Mouse (Mus musculus): ENCODE results near the gene Helz.

Helz gene

DNA sequence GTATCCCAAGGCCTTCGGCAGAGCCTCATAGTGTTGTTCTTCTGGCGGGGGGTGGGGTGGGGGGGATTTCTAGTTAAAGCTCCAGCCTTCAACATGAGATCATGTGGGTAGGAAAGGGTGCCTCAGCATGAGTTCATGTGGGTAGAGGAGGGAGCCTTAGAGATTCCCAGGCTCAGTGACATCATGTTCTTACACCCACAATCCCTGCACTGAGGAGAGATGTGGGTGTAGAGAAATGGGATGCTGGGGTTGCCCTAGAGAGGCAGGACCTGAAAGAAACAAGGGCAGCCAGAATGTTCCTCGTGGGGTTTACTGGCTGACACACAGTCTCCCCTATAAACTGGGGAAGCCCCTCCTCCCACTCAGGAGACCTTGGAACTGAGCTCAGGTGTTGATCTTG, 162.6 kb downstream of the Helz start:
- no peak for ATAC-seq (ENCODE audit: insufficient number of reproducible peaks, low FRiP score, low TSS enrichment)

DNA sequence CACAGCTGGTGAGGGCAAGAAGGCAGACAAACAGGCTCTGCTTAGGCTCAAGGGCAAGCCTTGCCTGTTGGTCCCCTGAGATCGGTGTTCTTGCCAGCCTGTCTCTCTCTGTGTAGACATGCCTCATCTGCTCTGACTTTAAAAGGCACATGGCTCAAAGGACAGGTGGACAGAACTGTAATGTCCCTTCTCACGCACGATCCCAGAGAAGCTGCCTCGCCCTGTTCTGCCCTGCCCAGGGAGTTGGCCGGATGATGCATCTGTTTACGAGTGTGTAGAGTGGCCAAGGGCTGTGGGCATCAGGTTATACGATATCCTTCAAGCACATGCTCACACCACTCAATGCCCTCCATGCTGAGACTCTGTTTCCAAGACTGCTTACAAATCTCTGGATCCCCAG, 166.6 kb downstream of the Helz start:
- ATAC-seq (ENCODE audit: insufficient number of reproducible peaks, low FRiP score, low TSS enrichment), result no peak

DNA sequence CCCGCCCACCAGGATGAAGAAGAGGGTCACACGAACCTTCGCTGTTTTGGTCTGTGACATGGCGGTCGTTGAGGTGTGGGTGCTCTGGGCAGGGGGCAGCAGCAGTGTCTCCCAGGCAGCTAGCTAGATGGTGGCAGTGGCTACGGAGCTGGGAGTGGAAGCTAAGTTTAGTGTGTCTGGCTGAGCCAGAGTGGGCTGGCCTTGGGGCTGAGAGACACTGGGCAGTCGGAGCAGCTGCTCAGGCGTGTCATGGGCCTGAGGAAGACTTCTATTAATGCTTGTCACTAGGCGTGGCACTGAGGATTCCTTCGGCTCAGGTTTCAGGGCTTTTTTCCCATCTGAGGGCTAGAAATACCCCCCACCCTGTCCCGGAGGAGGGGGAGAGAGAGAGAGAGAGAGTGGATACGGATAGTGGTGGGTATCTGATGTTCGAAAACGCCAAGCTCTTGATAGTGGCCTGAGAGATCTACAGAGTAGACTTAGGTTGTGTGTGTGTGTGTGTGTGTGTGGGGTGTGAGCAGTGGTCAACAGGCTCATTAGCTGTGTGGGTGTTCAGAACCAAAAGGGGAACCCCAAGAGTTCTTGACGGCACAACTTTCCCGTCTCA, 168.7 kb downstream of the Helz start, which contains the start of gene Cacng1:
Gene Cacng1 (minus strand): TSS at position 191 of the 607 bp plus-strand sequence.
- ATAC-seq (ENCODE audit: insufficient number of reproducible peaks, low FRiP score, low TSS enrichment), result no peak

DNA sequence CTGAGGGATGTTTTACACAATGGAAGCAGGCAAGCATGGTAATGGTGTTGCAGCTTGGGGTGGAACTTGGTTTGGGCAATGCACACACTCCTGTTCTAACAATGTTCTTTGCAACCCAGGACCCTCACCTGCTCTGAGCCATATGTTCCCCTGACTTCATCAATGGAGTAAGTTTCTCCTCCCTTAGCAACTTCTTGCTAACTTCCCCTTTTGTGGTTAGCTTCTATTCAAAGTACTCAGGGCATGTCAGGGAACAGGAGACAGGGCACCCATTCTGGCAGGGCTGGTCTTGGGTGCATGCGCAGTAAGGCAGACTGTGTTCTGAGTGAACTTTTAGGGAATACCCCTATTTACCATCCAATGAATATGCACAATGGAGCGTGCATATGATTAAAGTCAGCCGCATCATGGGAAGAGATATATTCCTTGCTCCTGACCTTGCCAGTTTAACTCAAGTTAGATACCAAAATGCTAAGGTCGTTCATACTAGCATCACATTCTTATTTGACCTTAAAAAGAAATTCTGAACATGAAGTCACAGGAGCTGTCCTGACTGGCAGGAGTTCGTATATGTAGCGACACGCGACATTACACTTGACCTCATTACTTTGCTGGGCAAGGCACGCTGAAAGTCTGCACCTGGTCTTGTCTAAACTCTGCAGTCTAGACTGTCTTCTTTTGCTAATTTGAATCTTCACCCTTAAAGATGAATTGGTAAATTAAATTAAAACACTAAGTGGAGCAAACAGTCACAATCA, 172.7 kb downstream of the Helz start:
- ATAC-seq (ENCODE audit: insufficient number of reproducible peaks, low FRiP score, low TSS enrichment), result no peak

DNA sequence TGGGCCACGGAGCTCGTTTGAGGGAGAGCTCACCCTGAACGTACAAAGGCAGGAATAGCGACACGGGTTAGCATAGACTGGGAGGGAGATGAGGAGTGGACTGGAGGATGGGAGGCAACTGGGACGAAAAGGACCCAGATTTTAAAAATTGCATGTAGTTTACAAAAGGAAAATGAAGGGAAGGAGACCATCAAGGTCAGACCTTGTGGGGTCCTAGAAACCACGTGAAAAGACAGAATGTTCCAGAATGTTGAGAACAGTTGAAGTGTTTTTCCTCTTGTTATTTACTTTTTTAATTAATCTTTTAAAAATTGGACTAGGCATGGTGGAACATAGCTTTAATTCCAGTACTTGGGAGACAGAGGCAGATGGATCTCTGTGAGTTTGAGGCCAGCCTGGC, 173.3 kb downstream of the Helz start:
- ATAC-seq (ENCODE audit: insufficient number of reproducible peaks, low FRiP score, low TSS enrichment), result no peak

DNA sequence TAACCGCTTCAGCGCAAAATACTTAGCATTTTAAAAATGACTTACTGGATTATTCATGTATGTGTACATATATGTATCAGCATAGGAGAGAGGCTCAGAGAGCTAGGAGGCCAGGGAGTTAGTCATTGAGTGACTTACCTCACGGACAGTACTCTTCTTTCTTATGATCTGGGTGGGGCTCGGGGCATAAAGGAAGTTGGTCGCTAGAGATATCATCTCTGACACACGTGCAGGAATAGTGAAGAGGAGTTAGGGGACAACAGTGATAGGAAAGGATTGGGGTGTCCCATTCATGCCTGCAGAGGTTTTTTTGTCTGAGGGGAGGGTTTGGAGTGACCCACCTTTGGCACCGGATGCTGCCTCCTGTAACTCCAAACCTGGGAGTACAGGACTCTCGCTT, 176.9 kb downstream of the Helz start:
- no peak for ATAC-seq (ENCODE audit: insufficient number of reproducible peaks, low FRiP score, low TSS enrichment)

DNA sequence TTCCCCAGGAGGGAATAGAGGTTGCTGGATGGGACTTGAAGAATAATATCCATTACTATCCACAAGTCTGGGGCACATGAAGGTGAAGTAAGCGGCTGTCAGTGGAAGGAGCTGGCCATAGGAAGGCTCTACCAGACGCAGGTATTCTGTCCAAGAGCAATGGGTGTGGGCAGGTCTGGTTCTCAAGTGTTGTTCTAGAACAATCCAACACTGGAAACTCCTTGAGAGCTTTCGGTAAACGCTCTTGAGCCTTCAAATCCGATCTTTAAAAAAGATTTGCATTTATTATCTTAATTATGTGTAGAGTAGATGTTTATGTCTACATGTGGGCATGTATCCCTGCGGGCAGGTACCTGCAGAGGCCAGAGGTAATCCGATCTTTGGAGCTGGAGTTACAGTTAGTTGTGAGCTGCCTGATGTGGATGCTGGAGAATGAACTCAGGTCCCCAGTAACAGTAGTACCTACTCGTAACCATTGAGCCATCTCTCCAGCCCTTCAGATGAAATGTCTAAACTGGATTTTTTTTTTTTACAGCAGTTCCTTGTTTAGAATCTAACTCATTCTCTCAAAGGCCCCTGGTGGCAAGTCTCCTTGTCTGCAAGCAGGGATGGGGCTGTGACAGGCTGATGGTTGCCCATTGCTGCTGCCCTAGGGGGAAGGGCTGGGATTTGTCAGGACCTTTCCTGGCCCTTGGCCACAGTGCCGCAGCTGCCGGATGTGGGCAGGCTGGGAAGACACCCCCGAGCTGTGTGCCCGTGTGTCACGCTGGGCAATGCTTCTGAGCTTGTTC, 180.5 kb downstream of the Helz start:
- no peak for ATAC-seq (ENCODE audit: insufficient number of reproducible peaks, low FRiP score, low TSS enrichment)

DNA sequence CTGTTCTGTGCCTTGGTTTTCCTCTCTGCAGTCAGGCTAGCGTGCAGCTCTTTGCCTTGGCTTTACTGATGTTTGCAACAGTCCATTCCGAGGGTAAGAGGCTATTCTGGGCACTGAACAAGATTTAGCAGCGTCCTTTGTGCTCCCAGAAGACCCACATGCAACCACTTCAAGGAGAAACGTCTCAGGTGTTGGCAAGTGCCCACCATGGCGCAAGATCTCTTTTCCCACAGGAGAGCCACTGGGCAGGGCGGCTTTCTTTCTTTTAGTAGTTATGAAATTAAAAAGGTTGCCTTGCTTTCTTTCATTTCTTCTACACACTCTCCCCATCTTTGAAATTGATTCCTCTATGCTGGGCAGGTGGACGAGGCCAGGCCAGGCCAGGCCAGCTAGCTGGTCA, 181.4 kb downstream of the Helz start:
- no peak for ATAC-seq (ENCODE audit: insufficient number of reproducible peaks, low FRiP score, low TSS enrichment)

DNA sequence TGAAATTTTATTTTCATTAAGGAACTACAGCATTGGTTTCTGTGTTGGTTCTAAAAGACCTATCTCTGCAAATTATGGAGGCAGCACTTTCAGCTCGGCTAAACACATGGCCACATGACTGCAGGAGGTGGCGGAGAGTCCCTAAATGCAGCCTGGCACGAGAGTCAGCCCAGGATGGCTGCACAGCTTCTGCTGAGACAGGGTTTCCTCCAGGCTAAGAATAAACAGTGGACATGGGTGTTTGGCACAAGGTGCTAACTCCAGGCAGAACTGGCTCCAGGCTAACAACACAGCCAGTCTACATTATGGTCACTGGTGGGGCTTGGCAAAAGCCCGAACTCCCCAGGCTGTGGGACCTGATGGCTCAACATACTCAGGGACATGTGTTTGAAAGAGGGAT, 183.2 kb downstream of the Helz start:
- peak; percentile 70 for ATAC-seq (ENCODE audit: insufficient number of reproducible peaks, low FRiP score, low TSS enrichment)

DNA sequence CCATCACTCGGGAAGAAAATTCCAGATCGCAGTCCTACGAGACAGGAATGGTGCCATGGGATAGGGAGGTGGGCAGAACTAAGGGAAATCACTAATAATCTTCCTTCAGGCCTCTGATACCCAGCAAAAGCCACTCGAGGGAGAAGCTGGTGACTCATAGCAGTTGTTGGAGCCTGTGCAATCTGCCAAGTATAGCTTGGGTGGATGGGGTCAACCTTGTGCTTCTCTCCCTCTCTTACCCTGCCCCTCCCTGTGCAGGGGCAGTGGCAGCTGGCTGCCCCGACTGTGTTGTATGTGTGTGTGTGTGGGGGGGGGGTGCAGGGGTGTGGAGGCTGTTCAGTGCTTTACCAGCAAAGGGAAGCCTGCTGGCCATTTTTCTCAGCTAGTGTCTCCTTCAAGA, 183.8 kb downstream of the Helz start:
- ATAC-seq (ENCODE audit: insufficient number of reproducible peaks, low FRiP score, low TSS enrichment), result no peak

DNA sequence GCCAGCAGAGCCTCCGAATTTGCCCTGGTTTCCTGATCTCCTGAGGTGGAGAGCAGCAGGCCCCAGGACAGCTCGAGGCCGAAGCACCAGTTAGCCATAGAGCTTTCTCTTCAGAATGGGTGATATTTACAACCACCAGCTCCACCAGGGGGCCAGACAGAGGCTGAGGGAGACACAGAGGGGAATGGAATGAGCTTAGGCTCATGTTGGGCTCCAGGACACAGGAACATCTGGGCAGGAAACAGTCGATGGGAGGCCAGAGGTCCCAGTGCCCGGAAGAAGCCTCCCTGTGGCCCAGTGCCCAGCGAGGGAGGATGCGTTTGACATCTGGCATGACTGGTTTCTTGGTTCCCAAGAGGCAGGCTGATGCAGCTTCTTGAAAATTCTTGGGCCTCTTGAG, 186.4 kb downstream of the Helz start:
- ATAC-seq (ENCODE audit: insufficient number of reproducible peaks, low FRiP score, low TSS enrichment), result no peak

DNA sequence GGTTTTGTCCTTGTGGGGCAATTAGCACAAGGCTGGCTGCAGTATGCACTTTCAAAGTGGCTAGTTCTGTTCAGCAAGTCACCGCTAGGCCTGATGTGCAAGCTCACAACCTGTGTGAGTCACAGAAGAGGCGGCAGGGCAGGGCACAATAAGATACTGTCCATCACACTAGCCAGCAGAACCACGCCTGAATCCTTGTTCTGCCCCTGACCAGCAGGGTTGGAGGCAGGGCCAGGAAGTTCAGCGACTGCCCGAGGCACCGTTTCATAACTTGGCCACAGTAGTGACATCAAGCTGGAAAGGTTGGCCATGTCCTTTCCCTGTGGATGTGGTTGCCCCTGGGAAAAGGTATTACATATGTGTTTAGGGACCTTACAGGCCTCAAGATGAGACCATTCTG, 190.2 kb downstream of the Helz start:
- no peak for ATAC-seq (ENCODE audit: insufficient number of reproducible peaks, low FRiP score, low TSS enrichment)

DNA sequence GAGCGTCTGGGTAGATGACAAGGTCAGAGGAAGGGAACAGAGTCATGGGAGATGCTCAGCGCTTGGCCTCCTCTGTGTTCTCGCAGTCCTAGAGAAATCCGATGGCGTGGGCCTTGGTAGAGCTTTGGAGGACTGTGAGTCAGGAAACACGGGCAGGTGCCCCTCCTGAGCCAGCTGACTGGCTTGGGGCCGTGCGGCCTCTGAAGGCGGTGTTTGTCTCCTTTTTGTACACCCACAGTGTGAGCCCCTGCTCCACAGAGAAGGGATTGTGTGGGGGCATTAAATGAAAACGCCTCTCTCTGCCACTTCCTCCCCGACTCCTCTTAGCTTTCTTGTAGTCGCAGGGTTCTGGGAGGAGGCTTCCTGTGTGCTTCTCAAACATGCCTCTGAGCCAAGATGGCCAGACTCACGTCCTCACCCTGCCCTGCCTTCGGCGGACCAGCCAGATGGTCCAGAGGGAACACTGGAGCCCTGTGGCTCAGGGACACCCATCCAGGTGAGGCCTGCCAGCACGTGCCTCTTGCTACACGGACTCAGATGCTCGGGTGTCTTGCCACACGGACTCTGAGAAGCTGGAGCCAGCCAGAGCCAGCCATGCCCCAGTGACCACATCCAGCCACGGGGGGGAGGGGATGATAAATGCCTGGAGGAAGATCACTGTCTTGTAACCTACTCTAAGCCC, 190.8 kb downstream of the Helz start:
- ATAC-seq (ENCODE audit: insufficient number of reproducible peaks, low FRiP score, low TSS enrichment), result no peak

DNA sequence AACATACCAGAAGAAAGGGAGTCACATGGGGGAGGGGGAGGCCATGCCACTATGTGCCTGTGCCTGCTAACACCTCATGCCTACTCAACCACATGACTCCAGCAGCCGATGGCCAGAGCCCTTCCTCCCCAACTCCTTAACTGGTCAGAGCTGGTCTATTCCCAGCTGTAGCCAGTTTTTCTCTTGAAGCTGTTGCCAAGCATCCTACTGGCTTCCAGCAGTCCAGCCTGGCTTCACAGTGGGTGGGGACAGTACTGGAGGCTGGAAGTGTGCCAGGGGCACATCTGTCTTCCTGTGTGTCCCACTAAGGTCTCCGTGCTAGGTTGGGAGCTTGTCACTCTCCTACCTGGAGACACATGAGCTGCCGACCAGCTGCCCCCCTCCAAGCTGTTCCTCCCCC, 195.4 kb downstream of the Helz start:
- no peak for ATAC-seq (ENCODE audit: insufficient number of reproducible peaks, low FRiP score, low TSS enrichment)
